Mouse (Mus musculus) kidney, embryonic 14.5 days (tissue): ENCODE data around the gene Psapl1. TPM values are rescaled to one million over a fixed set of nuclear protein-coding genes. Genes with fewer than 3 reads are reported as not detected.

Experiments
- ATAC-seq: fragments of 200-750 bp; cut with Nextera tagmentation; 2 replicates; pipeline ENCODE4 v1.8.0; 2017; ENCODE audit warnings: moderate number of reproducible peaks, mild to moderate bottlenecking, moderate TSS enrichment, moderate library complexity; ENCODE audit not compliant: low FRiP score, low TSS enrichment
- H3K27ac ChIP-seq: fragments of 300-500 bp; sonication (generic); 2 replicates; pipeline ENCODE4 v1.5.1; 2014; ENCODE audit warnings: low read depth, mild to moderate bottlenecking, low read length, moderate library complexity, mixed read lengths
- H3K27me3 ChIP-seq: fragments of 300-500 bp; sonication (generic); 2 replicates; pipeline ENCODE4 v1.6.1; 2014; ENCODE audit warnings: mild to moderate bottlenecking, low read length; ENCODE audit not compliant: control insufficient read depth, insufficient read depth
- H3K36me3 ChIP-seq: fragments of 300-500 bp; sonication (generic); 2 replicates; pipeline ENCODE4 v1.6.1; 2014; ENCODE audit warnings: low read length, mixed read lengths; ENCODE audit not compliant: control insufficient read depth, insufficient read depth
- H3K4me1 ChIP-seq: fragments of 300-500 bp; sonication (generic); 2 replicates; pipeline ENCODE4 v1.6.1; 2014; ENCODE audit warnings: low read length, mixed read lengths; ENCODE audit not compliant: control insufficient read depth, insufficient read depth
- H3K4me2 ChIP-seq: fragments of 300-500 bp; sonication (generic); replicated peaks from 2 replicates; pipeline ENCODE4 v1.6.1; 2014; ENCODE audit warnings: low read depth, mild to moderate bottlenecking, low read length
- H3K4me3 ChIP-seq: fragments of 300-500 bp; sonication (generic); 2 replicates; pipeline ENCODE4 v1.5.1; 2014; ENCODE audit warnings: mild to moderate bottlenecking, low read length
- H3K9ac ChIP-seq: fragments of 300-500 bp; sonication (generic); 2 replicates; pipeline ENCODE4 v1.6.1; 2014; ENCODE audit warnings: low read depth, mild to moderate bottlenecking, low read length, moderate library complexity
- H3K9me3 ChIP-seq: fragments of 300-500 bp; sonication (generic); 2 replicates; pipeline ENCODE4 v1.6.1; 2016; ENCODE audit warnings: low read length; ENCODE audit not compliant: control insufficient read depth
- WGBS: fragments of 180-500 bp; shearing (Covaris S2); extraction: QIAGEN DNeasy Blood & Tissue Kit; methylation state at CpG from one replicate; pipeline ENCODE4 v1.1.7; 2014; 5-methylcytosine and 5-hydroxymethylcytosine counted together
- polyA plus RNA-seq: library from polyadenylated mRNA; unstranded; fragments of >200 nt; fragmentation: Nextera tagmentation; extraction: Ambion mirVana; gene quantifications from 2 replicates; pipeline ENCODE4 v1.2.1, GENCODE M21; 2014

The Psapl1 gene
- polyA plus RNA-seq, 1 experiment from 2014 or later: 0.11 TPM

DNA sequence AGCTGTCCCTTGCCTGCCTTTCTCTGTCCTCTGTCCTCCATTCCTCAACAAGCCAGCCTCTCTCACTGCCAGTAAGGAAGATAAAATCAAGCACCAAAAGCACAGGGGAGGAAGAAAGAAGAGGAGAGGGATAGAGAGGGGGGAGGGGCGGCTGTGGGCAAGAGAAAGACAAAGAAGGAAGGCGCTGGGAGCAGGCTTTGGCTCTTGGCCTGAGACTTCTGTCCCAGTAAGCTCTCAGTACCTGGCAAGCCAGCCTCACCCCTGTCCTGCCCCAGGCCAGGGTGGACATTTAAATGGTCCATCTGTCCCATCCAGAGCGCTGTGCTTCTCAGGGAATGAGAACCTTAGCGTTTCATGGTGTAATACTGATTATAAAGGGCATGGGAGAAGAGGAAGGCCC, 9.2 kb upstream of the Psapl1 start:
- H3K9ac ChIP-seq: no peak overlapping the region
- no peak overlapping the region for H3K4me3 ChIP-seq
- no peak overlapping the region for H3K27ac ChIP-seq
- H3K4me2 ChIP-seq: no peak overlapping the region
- H3K27me3 ChIP-seq: no peaks in the 10 kb centered on the region
- no peaks in the 10 kb centered on the region for H3K9me3 ChIP-seq
- ATAC-seq: no peak
- no peaks in the 10 kb centered on the region for H3K36me3 ChIP-seq
- 71% methylated on average over 4 of the region's 4 CpGs for WGBS
- H3K4me1 ChIP-seq: no peaks in the 10 kb centered on the region

DNA sequence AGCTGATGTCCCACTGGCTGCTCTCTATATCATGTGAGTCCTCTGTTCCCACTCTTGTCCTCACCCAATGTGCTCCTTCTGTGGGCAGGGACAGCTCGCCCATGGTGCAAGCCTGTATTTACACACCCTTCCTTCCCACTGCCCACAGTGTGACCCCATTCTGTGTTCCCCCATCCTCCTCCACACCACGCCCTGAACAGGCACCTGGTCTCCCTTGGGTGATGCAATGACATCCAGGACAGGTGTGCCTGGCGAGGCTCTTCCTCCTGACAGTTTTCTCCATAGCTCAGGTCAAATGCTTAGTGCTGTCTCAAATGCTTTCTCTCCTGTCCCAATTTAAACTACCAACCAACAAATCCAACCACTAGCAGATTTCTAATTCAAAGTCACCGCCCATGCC, 8.4 kb upstream of the Psapl1 start:
- H3K4me3 ChIP-seq: no peak overlapping the region
- no peak overlapping the region for H3K27ac ChIP-seq
- H3K9me3 ChIP-seq: no peaks in the 10 kb centered on the region
- no peak for ATAC-seq
- no peaks in the 10 kb centered on the region for H3K4me1 ChIP-seq
- no peaks in the 10 kb centered on the region for H3K36me3 ChIP-seq
- 88% methylated on average over 4 of the region's 4 CpGs for WGBS
- H3K27me3 ChIP-seq: no peaks in the 10 kb centered on the region
- no peak overlapping the region for H3K9ac ChIP-seq
- H3K4me2 ChIP-seq: no peak overlapping the region

DNA sequence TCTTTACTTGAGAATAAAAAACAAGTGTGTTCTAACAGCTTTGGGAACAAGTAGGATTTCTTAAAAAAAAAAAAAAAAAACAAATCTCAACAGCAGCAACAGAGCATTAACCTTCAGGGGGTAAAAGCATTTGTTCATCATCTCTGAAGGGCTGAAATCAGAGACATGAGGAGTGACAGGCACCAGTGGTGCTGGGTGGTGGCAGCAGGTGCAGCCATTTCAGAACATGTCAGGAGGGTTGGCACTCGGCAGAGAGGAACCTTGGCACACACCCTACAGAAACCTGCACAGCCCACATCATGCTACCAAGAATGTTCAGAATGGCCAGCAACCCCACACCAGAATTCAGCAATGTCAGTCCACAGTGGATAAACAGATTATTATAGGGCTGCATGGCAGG, 4.3 kb upstream of the Psapl1 start:
- ATAC-seq: no peak
- Histone ChIP-seq H3K4me3 (no peak overlapping the region), H3K27ac (no peak overlapping the region), H3K4me2 (no peak overlapping the region), H3K36me3 (no peaks in the 10 kb centered on the region), H3K9ac (no peak overlapping the region), H3K4me1 (no peaks in the 10 kb centered on the region), H3K27me3 (no peaks in the 10 kb centered on the region), H3K9me3 (no peaks in the 10 kb centered on the region)
- 96% methylated on average over 1 of the region's 1 CpGs for WGBS

DNA sequence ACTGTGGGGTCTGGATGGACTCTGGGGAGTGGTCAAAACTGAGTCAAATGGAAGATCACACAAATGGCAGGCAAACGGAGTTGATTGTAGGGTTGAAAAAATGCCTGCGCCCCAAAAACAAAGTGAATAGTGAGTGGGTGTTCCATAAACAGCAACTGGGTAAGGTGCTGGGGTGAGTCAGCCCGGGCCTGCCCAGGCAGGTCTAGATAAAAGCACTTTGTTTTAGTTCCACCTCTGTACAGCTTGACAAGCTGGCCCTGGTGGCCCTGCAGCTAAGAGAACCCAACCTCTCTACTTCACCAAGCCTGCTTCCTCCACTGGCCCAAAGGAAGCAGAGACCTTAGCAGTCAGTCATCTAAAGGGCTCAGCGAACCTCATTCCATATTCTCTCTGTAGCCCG, 1.0 kb upstream of the Psapl1 start:
- H3K36me3 ChIP-seq: no peaks in the 10 kb centered on the region
- 87% methylated on average over 5 of the region's 5 CpGs for WGBS
- ATAC-seq: no peak
- H3K27ac ChIP-seq: no peak overlapping the region
- H3K4me3 ChIP-seq: no peak overlapping the region
- no peaks in the 10 kb centered on the region for H3K27me3 ChIP-seq
- no peak overlapping the region for H3K4me2 ChIP-seq
- H3K4me1 ChIP-seq: no peaks in the 10 kb centered on the region
- no peak overlapping the region for H3K9ac ChIP-seq
- no peaks in the 10 kb centered on the region for H3K9me3 ChIP-seq

DNA sequence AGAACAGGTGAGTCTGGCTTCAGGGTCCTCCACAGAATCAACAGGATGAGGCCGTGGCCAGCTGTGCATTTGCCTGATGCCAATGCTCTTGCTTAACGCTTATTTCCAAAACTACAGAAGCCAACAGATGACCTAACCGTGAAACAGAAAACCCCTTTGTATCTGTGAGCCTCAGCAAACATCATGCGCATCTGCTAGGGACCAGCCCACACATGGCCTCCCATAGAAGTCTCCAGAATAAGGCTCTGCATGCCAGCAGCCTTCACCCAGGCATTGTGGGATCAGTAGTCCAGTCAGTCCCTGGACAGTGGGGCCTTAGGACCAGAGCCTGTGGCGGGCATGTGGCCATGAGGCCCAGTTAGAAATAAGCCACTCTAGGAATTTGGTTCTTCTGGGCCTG, 400 bp upstream of the Psapl1 start:
- H3K9ac ChIP-seq: no peak overlapping the region
- 91% methylated on average over 5 of the region's 5 CpGs for WGBS
- H3K27ac ChIP-seq: no peak overlapping the region
- H3K9me3 ChIP-seq: no peaks in the 10 kb centered on the region
- no peak overlapping the region for H3K4me3 ChIP-seq
- ATAC-seq: no peak
- H3K4me1 ChIP-seq: no peaks in the 10 kb centered on the region
- no peaks in the 10 kb centered on the region for H3K36me3 ChIP-seq
- no peaks in the 10 kb centered on the region for H3K27me3 ChIP-seq
- no peak overlapping the region for H3K4me2 ChIP-seq

DNA sequence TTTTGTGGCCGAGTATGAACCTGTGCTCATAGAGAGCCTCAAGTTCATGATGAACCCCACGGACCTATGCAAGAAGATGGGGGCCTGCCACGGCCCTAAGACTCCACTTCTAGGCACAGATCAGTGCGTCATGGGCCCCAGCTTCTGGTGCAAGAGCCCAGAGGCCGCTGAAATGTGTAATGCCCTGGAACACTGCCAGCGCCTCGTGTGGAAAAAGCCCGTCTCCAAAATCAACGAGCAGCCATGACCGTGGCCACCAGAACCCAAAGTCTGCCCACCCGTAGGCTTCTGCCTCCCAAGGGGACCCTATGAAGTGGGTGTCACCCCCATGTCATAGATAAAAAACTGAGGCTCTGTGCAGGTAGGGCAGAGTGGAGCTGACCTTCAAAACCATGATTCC, 1.6 kb downstream of the Psapl1 start:
- Histone ChIP-seq H3K27ac (no peak overlapping the region), H3K9ac (no peak overlapping the region), H3K9me3 (no peaks in the 10 kb centered on the region), H3K4me2 (no peak overlapping the region), H3K36me3 (no peaks in the 10 kb centered on the region), H3K4me3 (no peak overlapping the region), H3K4me1 (no peaks in the 10 kb centered on the region), H3K27me3 (no peaks in the 10 kb centered on the region)
- WGBS: 86% methylated on average over 11 of the region's 11 CpGs
- no peak for ATAC-seq

DNA sequence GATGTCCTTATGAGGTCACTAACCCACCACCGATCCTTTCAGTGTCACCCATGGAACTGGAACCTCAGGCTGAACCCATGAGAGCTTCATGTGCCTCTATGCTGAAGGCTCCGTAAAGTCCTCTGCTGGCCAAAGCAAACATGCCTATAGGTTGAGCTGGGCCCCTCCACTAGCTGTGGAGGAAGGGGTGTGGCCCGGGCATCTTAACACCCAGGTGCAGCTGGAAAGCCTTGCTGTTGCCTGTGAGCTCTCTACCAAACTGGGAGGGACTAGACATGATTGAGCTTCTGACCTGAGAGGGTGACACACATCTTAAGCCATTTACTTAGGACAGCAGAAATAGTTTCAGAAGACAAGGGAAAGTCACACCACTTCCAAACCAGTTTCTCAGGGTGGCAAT, 5.0 kb downstream of the Psapl1 start:
- Histone ChIP-seq H3K9me3 (no peaks in the 10 kb centered on the region), H3K4me1 (no peaks in the 10 kb centered on the region), H3K27ac (no peak overlapping the region), H3K4me2 (no peak overlapping the region), H3K36me3 (no peaks in the 10 kb centered on the region), H3K27me3 (no peaks in the 10 kb centered on the region), H3K9ac (no peak overlapping the region), H3K4me3 (no peak overlapping the region)
- WGBS: 76% methylated on average over 3 of the region's 3 CpGs
- no peak for ATAC-seq

DNA sequence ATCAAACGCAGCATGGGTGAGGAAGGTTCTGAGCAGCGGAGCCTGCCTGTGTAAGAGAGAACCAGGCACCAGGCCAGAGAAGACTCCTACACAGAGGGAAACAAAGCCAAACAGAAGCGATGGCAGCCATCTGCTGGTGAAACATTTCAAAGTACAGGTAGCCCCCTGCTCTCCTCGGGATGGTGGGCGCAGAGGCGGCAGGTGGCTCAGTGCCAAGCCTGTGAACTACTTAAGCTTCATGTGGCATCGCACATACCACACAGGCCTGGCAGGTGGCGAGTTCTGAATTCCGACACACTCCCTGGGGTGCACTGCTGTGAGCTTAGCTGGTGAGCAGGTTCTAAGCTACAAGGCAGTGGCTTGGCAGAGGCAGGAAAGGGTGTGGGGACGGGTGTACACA, 9.5 kb downstream of the Psapl1 start:
- H3K27me3 ChIP-seq: no peaks in the 10 kb centered on the region
- WGBS: 84% methylated on average over 10 of the region's 10 CpGs
- ATAC-seq: no peak
- no peak overlapping the region for H3K9ac ChIP-seq
- H3K4me2 ChIP-seq: no peak overlapping the region
- no peak overlapping the region for H3K27ac ChIP-seq
- H3K9me3 ChIP-seq: no peaks in the 10 kb centered on the region; the same call in 1 of the 2 replicates
- no peaks in the 10 kb centered on the region for H3K36me3 ChIP-seq
- H3K4me1 ChIP-seq: no peaks in the 10 kb centered on the region
- H3K4me3 ChIP-seq: no peak overlapping the region

DNA sequence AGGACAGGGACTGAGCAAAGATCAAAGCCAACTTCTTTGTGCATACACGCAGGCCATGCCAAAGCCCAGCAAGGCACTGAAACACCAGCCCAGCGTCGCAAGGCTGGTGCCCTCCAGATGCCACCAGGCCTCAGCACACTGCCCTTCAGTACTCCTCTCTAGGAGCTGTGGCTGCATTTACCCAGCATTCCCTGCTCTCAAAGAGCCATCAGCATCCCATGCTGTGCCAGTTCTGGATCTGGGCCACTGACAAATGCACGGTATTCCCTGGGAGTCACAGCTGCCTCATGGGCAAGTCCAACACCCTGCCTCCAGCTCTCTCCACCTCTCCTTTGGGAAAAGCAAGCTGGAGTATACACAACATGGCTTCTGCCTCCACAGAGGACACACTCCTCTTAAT, 16.3 kb downstream of the Psapl1 start:
- H3K4me2 ChIP-seq: no peak overlapping the region
- ATAC-seq: no peak
- H3K9ac ChIP-seq: no peak overlapping the region
- no peak overlapping the region for H3K4me3 ChIP-seq
- no peaks in the 10 kb centered on the region for H3K36me3 ChIP-seq
- H3K9me3 ChIP-seq: no peaks in the 10 kb centered on the region
- no peaks in the 10 kb centered on the region for H3K4me1 ChIP-seq
- no peaks in the 10 kb centered on the region for H3K27me3 ChIP-seq
- whole genome bisulfite sequencing: 90% methylated on average over 4 of the region's 4 CpGs
- no peak overlapping the region for H3K27ac ChIP-seq

DNA sequence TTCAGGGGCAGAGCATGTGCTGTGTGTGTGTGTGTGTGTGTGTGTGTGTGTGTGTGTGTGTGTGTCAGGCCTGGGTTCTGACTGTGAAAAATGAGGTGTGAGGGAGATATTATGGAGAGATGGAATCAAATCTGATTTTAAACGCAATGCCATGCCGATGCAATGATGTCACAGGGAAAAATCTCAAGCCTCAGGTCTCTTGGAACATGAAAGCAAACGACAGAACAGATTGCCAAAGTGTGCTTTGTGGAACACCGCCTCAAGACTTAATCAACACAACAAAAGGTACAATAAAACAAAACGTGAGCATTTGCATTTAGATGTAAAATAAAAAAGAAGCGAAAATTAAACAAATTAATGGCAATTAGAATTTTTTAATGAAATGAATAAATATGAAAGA, 16.8 kb downstream of the Psapl1 start:
- no peak overlapping the region for H3K4me2 ChIP-seq
- 67% methylated on average over 6 of the region's 6 CpGs for WGBS

More for the DNA sequence above, 16.8 kb downstream of the Psapl1 start:
- no peak overlapping the region for H3K27ac ChIP-seq
- no peaks in the 10 kb centered on the region for H3K36me3 ChIP-seq
- H3K4me1 ChIP-seq: no peaks in the 10 kb centered on the region
- no peak overlapping the region for H3K4me3 ChIP-seq
- H3K9ac ChIP-seq: no peak overlapping the region
- no peaks in the 10 kb centered on the region for H3K27me3 ChIP-seq
- no peaks in the 10 kb centered on the region for H3K9me3 ChIP-seq
- ATAC-seq: no peak
